Mouse (Mus musculus): ENCODE data around the gene Tmem51. TPM values are rescaled to one million over a fixed set of nuclear protein-coding genes. Genes with fewer than 3 reads are reported as not detected.

The Tmem51 gene
- polyA plus RNA-seq, 1 experiment = 9.6 TPM

DNA sequence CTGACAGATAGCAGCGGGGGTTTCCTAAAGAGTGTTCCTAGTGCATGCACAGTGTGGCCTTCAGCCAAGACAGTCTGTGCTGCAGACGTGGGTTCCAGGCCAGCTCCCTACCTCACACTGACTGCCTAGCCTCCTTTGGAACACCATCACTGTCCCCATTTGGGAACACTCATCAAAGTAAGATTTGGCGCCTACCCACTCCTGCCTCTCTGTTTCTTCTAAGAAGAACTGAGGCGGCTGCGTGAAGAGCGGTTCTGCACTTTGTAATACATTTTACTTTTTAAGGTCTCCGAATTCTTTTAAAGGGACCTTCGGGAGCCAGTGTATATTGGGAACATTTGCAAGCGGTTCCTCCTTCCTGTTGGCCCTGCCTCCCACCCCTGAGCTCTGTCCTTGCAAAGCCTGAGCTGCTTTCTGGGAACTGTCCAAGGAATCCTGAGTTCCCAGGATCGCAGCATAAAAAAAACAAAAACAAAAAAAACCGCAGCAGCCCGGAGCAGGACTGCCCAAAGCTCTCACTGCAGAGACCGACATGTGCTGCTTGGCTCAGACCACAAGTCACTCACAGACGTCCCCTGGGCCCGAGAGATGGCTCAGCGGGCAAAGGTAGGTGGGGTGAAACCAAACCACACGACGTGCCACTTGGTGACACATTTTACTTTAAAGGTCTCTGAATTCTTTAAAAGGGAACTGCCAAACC is 6.4 kb downstream of the Tmem51 start:
- Histone ChIP-seq H3K27me3 (ENCODE audit: control insufficient read depth, insufficient read depth, low read length) (no peaks in the 10 kb centered on the region), H3K4me1 (replicated peaks; ENCODE audit: control insufficient read depth, insufficient read depth, low read length) (peaks cover 28% of the 10 kb centered on the region), H3K36me3 (ENCODE audit: control insufficient read depth, insufficient read depth, low read length) (no peaks in the 10 kb centered on the region), H3K4me3 (ENCODE audit: control insufficient read depth, insufficient read depth, low read length) (no peak overlapping the region), H3K27ac (ENCODE audit: control insufficient read depth, insufficient read depth, low read length) (peak overlapping the region; percentile 24; the same call in 1 of the 2 replicates)
- no peak for DNase-seq
- 18% methylated on average over 18 of the region's 18 CpGs for WGBS
- TF ChIP-seq POLR2A (IDR thresholded peaks at IDR 0.05; ENCODE audit: control insufficient read depth, extremely low read depth, insufficient read depth, low read length, poor library complexity) (no peak), CTCF (IDR thresholded peaks at IDR 0.05; ENCODE audit: borderline replicate concordance, control insufficient read depth, extremely low read depth, insufficient read depth, low read length, poor library complexity) (no peak)

DNA sequence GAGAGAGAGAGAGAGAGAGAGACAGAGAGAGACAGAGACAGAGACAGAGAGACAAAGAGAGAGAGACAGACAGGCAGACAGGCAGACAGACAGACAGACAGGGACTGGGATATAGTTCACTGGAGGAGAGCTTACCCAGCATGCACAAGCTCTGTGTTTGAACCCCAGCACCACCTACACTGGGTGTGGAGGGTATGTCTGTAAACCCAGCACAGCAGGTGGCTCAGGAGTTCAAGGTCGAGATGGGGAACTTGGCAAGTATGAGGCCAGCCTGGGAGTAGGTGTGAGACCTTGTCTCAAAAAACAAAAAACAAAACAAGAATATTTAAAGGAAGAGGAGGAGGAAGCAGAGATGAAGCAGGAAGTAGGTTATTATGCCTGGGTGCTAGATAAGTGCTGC is 7.2 kb downstream of the Tmem51 start:
- Histone ChIP-seq H3K27me3 (ENCODE audit: control insufficient read depth, insufficient read depth, low read length) (no peaks in the 10 kb centered on the region), H3K4me3 (ENCODE audit: control insufficient read depth, insufficient read depth, low read length) (no peak overlapping the region), H3K36me3 (ENCODE audit: control insufficient read depth, insufficient read depth, low read length) (no peaks in the 10 kb centered on the region), H3K27ac (ENCODE audit: control insufficient read depth, insufficient read depth, low read length) (no peak overlapping the region), H3K4me1 (replicated peaks; ENCODE audit: control insufficient read depth, insufficient read depth, low read length) (peaks cover 28% of the 10 kb centered on the region)
- DNase-seq = no peak
- WGBS = 6% methylated on average over 1 of the region's 1 CpGs
- no peak for TF ChIP-seq POLR2A (IDR thresholded peaks at IDR 0.05; ENCODE audit: control insufficient read depth, extremely low read depth, insufficient read depth, low read length, poor library complexity)
- no peak for TF ChIP-seq CTCF (IDR thresholded peaks at IDR 0.05; ENCODE audit: borderline replicate concordance, control insufficient read depth, extremely low read depth, insufficient read depth, low read length, poor library complexity)

DNA sequence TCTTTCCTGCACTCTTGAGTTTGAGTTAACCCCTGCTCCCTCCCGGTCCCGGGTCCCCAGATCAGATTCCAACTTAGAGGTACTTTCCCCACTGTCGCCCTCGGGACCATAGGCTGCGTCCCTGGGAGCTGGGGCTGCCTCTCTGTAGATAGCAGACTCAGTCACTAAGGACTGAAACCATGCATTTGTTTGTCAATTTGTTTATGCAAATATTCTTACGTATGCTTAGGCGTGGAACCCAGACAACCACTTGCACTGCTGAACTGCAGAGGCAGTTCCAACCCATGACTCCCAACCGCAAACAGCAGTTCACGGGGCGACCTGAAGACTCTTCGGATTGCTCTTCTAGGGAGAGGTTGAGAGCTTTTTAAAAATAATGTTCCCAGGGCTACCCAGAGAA is 8.2 kb downstream of the Tmem51 start:
- H3K4me1 ChIP-seq (replicated peaks; ENCODE audit: control insufficient read depth, insufficient read depth, low read length) = peaks cover 27% of the 10 kb centered on the region
- 90% methylated on average over 11 of the region's 11 CpGs for WGBS
- H3K4me3 ChIP-seq (ENCODE audit: control insufficient read depth, insufficient read depth, low read length) = no peak overlapping the region
- no peaks in the 10 kb centered on the region for H3K27me3 ChIP-seq (ENCODE audit: control insufficient read depth, insufficient read depth, low read length)
- H3K27ac ChIP-seq (ENCODE audit: control insufficient read depth, insufficient read depth, low read length) = no peak overlapping the region
- no peak for DNase-seq
- no peak for TF ChIP-seq POLR2A (IDR thresholded peaks at IDR 0.05; ENCODE audit: control insufficient read depth, extremely low read depth, insufficient read depth, low read length, poor library complexity)
- TF ChIP-seq CTCF (IDR thresholded peaks at IDR 0.05; ENCODE audit: borderline replicate concordance, control insufficient read depth, extremely low read depth, insufficient read depth, low read length, poor library complexity) = no peak
- H3K36me3 ChIP-seq (ENCODE audit: control insufficient read depth, insufficient read depth, low read length) = no peaks in the 10 kb centered on the region

DNA sequence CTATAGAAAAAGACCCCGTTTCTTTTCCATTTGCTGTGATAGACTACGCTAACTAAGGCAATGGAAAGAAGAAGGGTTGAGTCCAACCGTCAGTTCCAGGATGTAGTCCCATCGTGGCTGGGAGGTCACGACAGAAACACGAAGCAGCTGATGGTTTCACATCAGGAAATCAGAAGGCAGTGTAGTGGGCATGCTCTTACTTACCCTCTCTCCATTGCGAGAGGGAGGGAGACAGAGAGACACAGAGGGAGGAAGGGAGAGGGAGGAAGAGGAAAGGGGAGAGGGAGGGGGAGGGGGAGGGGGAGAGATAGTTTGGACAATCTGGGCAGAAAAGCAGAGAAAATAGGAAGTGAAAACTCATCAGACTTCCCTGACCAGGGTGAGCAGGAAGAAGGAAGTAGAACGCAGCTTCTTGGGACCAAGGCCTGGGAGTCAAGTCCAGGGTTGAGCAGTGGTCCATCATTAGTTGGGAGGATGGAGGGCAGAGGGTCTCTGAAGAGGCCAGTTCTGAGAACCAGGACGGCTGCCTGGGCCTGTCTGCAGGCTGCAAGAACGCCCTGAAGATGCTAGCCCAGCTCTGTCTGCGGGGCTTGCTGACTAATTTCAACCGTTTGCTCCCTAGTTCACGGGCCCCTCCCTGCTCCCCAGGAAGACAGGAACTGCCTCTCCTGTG is 9.9 kb downstream of the Tmem51 start:
- Histone ChIP-seq H3K27ac (ENCODE audit: control insufficient read depth, insufficient read depth, low read length) (no peak overlapping the region), H3K4me3 (ENCODE audit: control insufficient read depth, insufficient read depth, low read length) (no peak overlapping the region), H3K27me3 (ENCODE audit: control insufficient read depth, insufficient read depth, low read length) (no peaks in the 10 kb centered on the region), H3K36me3 (ENCODE audit: control insufficient read depth, insufficient read depth, low read length) (no peaks in the 10 kb centered on the region), H3K4me1 (replicated peaks; ENCODE audit: control insufficient read depth, insufficient read depth, low read length) (peaks cover 13% of the 10 kb centered on the region)
- 35% methylated on average over 13 of the region's 13 CpGs for WGBS
- DNase-seq = no peak
- no peak for TF ChIP-seq POLR2A (IDR thresholded peaks at IDR 0.05; ENCODE audit: control insufficient read depth, extremely low read depth, insufficient read depth, low read length, poor library complexity)
- TF ChIP-seq CTCF (IDR thresholded peaks at IDR 0.05; ENCODE audit: borderline replicate concordance, control insufficient read depth, extremely low read depth, insufficient read depth, low read length, poor library complexity) = no peak

DNA sequence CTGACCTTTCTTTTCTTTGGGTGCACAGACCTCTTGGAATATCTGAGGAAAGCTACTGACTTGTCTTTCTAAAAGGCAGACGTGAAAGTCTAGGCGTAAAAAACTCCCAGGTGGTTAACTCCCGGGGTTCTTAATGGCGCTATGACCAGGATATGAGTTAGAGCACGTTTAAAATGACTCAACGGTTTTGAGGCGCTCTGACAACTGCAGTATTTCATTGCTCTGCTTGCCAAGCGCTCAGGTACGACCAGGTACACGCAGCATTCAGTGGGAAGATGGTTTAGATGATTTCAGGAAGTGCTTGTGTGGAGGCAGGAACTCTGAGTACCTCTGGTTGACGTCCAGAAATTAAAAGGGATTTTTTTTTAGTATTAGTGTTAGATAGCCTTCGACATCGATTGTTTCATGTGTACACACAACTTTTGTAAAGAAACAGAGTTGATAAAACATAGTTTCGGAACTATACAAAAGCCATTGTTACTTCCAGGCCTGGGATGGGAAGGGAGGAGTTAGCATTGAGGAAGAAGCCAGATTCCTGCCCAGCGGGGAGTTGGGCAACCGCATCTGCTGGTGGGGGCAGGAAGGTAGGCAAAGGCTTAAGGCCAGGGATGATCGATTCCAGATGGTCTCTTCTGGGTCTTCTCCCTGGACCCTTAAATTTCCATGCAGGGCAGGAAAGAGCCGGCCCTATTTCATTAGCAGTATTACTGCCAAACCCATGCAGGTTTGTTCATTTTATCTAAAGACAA is 12.7 kb downstream of the Tmem51 start:
- no peaks in the 10 kb centered on the region for H3K36me3 ChIP-seq (ENCODE audit: control insufficient read depth, insufficient read depth, low read length)
- H3K4me1 ChIP-seq (replicated peaks; ENCODE audit: control insufficient read depth, insufficient read depth, low read length) = no peaks in the 10 kb centered on the region
- WGBS = 45% methylated on average over 18 of the region's 18 CpGs
- H3K4me3 ChIP-seq (ENCODE audit: control insufficient read depth, insufficient read depth, low read length) = no peak overlapping the region
- no peaks in the 10 kb centered on the region for H3K27me3 ChIP-seq (ENCODE audit: control insufficient read depth, insufficient read depth, low read length)
- no peak for DNase-seq
- H3K27ac ChIP-seq (ENCODE audit: control insufficient read depth, insufficient read depth, low read length) = no peak overlapping the region
- TF ChIP-seq POLR2A (IDR thresholded peaks at IDR 0.05; ENCODE audit: control insufficient read depth, extremely low read depth, insufficient read depth, low read length, poor library complexity) (no peak), CTCF (IDR thresholded peaks at IDR 0.05; ENCODE audit: borderline replicate concordance, control insufficient read depth, extremely low read depth, insufficient read depth, low read length, poor library complexity) (no peak)

DNA sequence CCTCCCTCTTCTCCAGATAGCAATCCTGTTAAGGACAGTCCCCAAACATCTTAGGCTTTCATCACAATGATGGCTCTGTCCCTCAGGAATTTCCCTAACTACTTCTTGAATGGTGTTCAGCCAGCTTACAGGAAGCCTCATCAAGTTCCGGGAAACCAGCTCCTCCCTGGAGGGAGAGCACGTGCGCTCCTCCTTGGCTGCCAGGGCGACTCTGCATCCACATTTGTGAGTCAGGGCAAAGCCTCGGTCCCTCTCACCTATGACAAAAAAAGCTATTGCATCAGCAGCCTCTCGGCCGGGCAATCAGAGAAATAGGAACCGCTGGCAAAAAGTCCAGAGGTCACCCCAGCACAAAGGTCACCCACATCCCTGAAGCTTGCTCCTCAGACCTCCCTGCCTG is 13.3 kb downstream of the Tmem51 start:
- no peak for TF ChIP-seq CTCF (IDR thresholded peaks at IDR 0.05; ENCODE audit: borderline replicate concordance, control insufficient read depth, extremely low read depth, insufficient read depth, low read length, poor library complexity)
- no peak for TF ChIP-seq POLR2A (IDR thresholded peaks at IDR 0.05; ENCODE audit: control insufficient read depth, extremely low read depth, insufficient read depth, low read length, poor library complexity)
- DNase-seq = no peak
- Histone ChIP-seq H3K4me3 (ENCODE audit: control insufficient read depth, insufficient read depth, low read length) (no peak overlapping the region), H3K27me3 (ENCODE audit: control insufficient read depth, insufficient read depth, low read length) (no peaks in the 10 kb centered on the region), H3K36me3 (ENCODE audit: control insufficient read depth, insufficient read depth, low read length) (no peaks in the 10 kb centered on the region), H3K27ac (ENCODE audit: control insufficient read depth, insufficient read depth, low read length) (no peak overlapping the region), H3K4me1 (replicated peaks; ENCODE audit: control insufficient read depth, insufficient read depth, low read length) (no peaks in the 10 kb centered on the region)
- WGBS = 56% methylated on average over 8 of the region's 8 CpGs

Measured in thymus, adult 2 months (tissue).